Mouse (Mus musculus) c-Kit-positive CD71-positive TER-119-negative erythroid progenitor cells, embryonic 14.5 days (primary cell): ENCODE results near the gene Pmel.
"Not testable (repeated sequence)": the region's sequence is repeated elsewhere in the genome, so short reads cannot be mapped to it uniquely, and the experiment has no call there.

Experiments
- DNase-seq: peaks from one replicate; pipeline ENCODE4 v3.0.0-alpha.2; 2013; ENCODE audit warnings: low read depth

Gene Pmel

GRCm38 (mm10) chr10:128702328-128703007 is 1.5 kb upstream of the Pmel start:
- no peak for DNase-seq

GRCm38 (mm10) chr10:128704491-128705316 is 709 bp downstream of the Pmel start, which contains the start of gene Cdk2:
Cdk2 (minus strand) TSS chr10:128705031.
- DNase-seq, result peak; percentile 83

- DNase-seq, result no peak
Measured at GRCm38 (mm10) chr10:128705317-128705693, 1.3 kb downstream of the Pmel start.

GRCm38 (mm10) chr10:128711318-128711717 is 7.3 kb downstream of the Pmel start:
- not testable (repeated sequence) for DNase-seq

- no peak for DNase-seq
Measured at GRCm38 (mm10) chr10:128715559-128716537, 11.9 kb downstream of the Pmel start.

- not testable (repeated sequence) for DNase-seq
Measured at GRCm38 (mm10) chr10:128725466-128725865, 21.5 kb downstream of the Pmel start.

- DNase-seq, result no peak
Measured at GRCm38 (mm10) chr10:128728059-128728458, 24.1 kb downstream of the Pmel start.

GRCm38 (mm10) chr10:128731002-128731433 is 27.0 kb downstream of the Pmel start:
- no peak for DNase-seq

- no peak for DNase-seq
Measured at GRCm38 (mm10) chr10:128731992-128732391, 28.0 kb downstream of the Pmel start.

- no peak for DNase-seq
Measured at GRCm38 (mm10) chr10:128737435-128737834, 33.4 kb downstream of the Pmel start.

GRCm38 (mm10) chr10:128740296-128740695 is 36.3 kb downstream of the Pmel start:
- DNase-seq, result no peak

GRCm38 (mm10) chr10:128742616-128743015 is 38.6 kb downstream of the Pmel start:
- DNase-seq, result no peak

GRCm38 (mm10) chr10:128743235-128743634 is 39.2 kb downstream of the Pmel start:
- no peak for DNase-seq

- no peak for DNase-seq
Measured at GRCm38 (mm10) chr10:128743791-128744191, 39.8 kb downstream of the Pmel start.

- DNase-seq, result no peak
Measured at GRCm38 (mm10) chr10:128744211-128744610, 40.2 kb downstream of the Pmel start.

GRCm38 (mm10) chr10:128744680-128745601 is 40.9 kb downstream of the Pmel start, which contains the start of gene Dgka:
Dgka (minus strand) TSS chr10:128744855.
- DNase-seq, result no peak

GRCm38 (mm10) chr10:128745946-128746613 is 42.1 kb downstream of the Pmel start:
- no peak for DNase-seq

- DNase-seq, result no peak
Measured at GRCm38 (mm10) chr10:128746972-128747645, 43.1 kb downstream of the Pmel start.

GRCm38 (mm10) chr10:128747646-128748251 is 43.8 kb downstream of the Pmel start, which contains the start of gene Pym1:
Pym1 (plus strand) TSS chr10:128747889.
- DNase-seq, result peak; percentile 85
